25 mouse cellular contexts compared by ENCODE assay signal in the genomic region with DNA sequence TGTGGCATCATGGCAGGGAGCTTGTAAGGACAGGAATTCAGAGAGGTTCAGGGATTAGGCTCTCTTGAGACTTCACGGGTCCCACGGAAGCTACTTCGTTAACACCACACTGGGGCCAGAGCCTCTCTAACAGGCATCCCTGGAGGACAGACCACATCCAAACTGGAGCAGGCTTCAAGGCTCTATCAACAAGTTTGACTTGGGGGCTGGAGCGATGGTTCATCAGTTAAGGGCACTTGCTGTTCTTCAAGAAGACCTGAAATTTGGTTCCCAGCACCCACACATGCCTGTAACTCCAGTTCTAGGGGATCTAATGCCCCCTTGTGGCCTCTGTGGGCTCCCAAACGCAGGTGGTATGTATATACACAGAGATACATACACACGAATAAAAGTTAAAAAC. TPM values are rescaled to one million over a fixed set of nuclear protein-coding genes. Genes with fewer than 3 reads are reported as not detected.
"Had no signal": no experiment of that assay in that cellular context is flagged by ENCODE, and none has a peak within 500 bp of the region (broad histone marks: within the 10 kb centered on the region; RNA-seq: fewer than 3 reads in every experiment).

No protein-coding gene starts in this region.

- H3K4me2 ChIP-seq: lung, embryonic 15.5 days; midbrain, embryonic 13.5 days; neural tube, embryonic 12.5 days; stomach, embryonic 15.5 days had no signal

- DNase-seq: lung, adult 2 months; lung, postnatal 14 days; lung, postnatal 36 days; right cerebral cortex, postnatal 14 days; thymus, adult 2 months; thymus, postnatal 25 days; thymus, postnatal 4 days had no signal

- H3K9me3 ChIP-seq: lung, embryonic 15.5 days; midbrain, embryonic 13.5 days; neural tube, embryonic 12.5 days; stomach, embryonic 15.5 days had no signal

- H3K4me3 ChIP-seq: lung, embryonic 15.5 days; megakaryocyte, embryonic 14.5 days; midbrain, embryonic 13.5 days; neural tube, embryonic 12.5 days; stomach, embryonic 15.5 days had no signal

- H3K27ac ChIP-seq: liver, embryonic 14.5 days; lung, embryonic 15.5 days; macrophage; midbrain, embryonic 13.5 days; neural tube, embryonic 12.5 days; stomach, embryonic 15.5 days; stomach, postnatal 0 days had no signal

- ATAC-seq: lung, postnatal 0 days; midbrain, embryonic 13.5 days; midbrain, embryonic 16.5 days had no signal

- H3K9ac ChIP-seq: liver, embryonic 14.5 days; lung, embryonic 15.5 days; midbrain, embryonic 13.5 days; neural tube, embryonic 12.5 days; stomach, embryonic 15.5 days had no signal

- H3K27me3 ChIP-seq: lung, embryonic 15.5 days; megakaryocyte, embryonic 14.5 days; midbrain, embryonic 13.5 days; neural tube, embryonic 12.5 days; stomach, embryonic 15.5 days had no signal

- H3K4me1 ChIP-seq: lung, embryonic 15.5 days; midbrain, embryonic 13.5 days; neural tube, embryonic 12.5 days; stomach, embryonic 15.5 days had no signal

RNA-seq across cellular contexts. Expression of a gene that starts 32.9 kb away (rescaled TPM):
- total RNA-seq: megakaryocyte progenitor cell, adult 5-6 weeks; monocyte, adult 5-6 weeks; neutrophil, adult 5-6 weeks had no signal
- polyA plus RNA-seq: liver, embryonic 14.5 days; liver, embryonic 16.5 days; lung, adult 2 months; lung, embryonic 15.5 days; lung, postnatal 0 days; macrophage; midbrain, embryonic 13.5 days; midbrain, embryonic 16.5 days; neural tube, embryonic 12.5 days; neural tube, embryonic 14.5 days; spleen, adult 2 months; stomach, embryonic 15.5 days; stomach, postnatal 0 days; testis, adult 2 months; thymus, adult 2 months; urinary bladder, adult 2 months had no signal

RNA-seq across cellular contexts. Expression of a gene that starts 49.4 kb away (rescaled TPM):
- total RNA-seq: megakaryocyte progenitor cell, adult 5-6 weeks; monocyte, adult 5-6 weeks; neutrophil, adult 5-6 weeks had no signal
- polyA plus RNA-seq: liver, embryonic 14.5 days; liver, embryonic 16.5 days; lung, adult 2 months; lung, embryonic 15.5 days; lung, postnatal 0 days; macrophage; midbrain, embryonic 13.5 days; midbrain, embryonic 16.5 days; neural tube, embryonic 12.5 days; neural tube, embryonic 14.5 days; spleen, adult 2 months; stomach, embryonic 15.5 days; testis, adult 2 months; thymus, adult 2 months; urinary bladder, adult 2 months had no signal
